Mouse (Mus musculus) ovary, adult 18-20 months (tissue): ENCODE results near the gene Slc9a3r1.

Experiments
- DNase-seq: peaks from one replicate; pipeline ENCODE4 v3.0.0; 2022; ENCODE audit warnings: low spot score, mixed read lengths

Gene Slc9a3r1

DNA sequence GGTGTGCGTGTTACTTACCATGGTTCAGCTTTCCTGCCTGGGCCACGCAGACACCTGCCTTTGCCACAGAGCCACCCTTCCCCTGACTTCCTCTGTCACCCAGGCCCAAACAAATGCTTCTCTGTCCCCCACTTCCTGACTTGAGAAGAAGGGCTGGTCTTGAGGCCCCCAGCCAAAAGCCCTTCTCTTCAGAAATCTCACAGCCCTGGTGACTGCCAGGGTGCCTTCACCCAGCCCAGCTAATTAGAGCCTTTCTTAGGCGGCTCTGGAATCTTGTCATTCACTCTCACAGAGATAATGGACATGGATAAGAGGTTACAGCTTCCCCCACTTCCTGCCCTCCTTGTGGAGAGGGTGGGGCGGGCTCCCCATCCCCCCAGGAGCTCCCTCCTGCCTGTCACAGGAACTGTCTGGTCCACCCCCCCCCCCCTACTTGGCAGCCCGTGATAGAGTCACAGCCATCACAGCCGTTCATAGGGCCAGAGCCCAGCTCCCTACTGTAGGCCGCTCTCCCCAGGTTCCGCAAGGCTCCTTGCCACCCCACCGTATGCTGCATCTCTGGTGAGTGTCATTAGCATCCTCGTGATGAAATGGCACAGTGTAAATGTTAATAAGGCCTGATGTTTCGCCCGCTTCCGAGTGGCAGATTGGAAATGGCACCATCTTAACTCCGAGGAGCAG, 63.8 kb downstream of the Slc9a3r1 start:
- no peak for DNase-seq

DNA sequence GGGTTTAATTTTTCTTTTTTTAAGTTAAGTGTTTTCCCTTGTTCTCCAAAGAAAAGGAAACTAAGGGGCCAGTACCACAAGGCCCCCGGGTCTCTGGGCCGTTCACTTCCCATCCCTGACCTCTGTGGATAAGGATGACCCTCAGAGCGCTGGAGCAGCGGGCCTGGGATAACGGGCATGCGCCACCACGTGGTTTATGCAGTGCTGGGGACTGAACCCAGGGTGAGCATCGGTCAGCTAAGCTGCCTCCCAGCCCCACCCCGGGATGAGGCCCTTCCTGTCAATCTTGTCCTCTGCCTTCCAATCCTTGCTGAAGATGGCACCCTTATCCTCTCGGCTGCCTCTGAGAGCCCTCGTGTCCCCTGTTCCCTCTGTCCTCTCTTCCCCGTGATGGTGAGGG, 64.5 kb downstream of the Slc9a3r1 start:
- no peak for DNase-seq

DNA sequence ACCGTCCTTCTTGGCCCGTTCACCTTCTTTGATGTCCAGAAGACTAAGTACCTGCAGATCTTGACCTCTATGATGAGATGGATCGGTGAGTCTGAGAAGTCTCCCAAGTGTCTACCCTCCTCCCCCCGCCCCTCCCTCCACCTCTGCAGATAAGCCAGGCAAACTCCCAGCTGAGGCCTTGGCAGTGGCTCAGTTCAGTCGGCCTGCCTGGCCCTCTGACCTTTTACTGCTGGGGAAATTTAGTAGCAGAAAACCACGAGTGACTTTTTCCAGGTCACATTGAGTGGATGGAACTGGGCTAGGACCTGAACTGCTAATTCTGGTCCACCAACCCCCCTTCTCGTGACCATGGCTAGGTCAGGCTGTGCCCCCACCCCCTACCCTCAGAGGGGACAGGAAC, 65.3 kb downstream of the Slc9a3r1 start:
- DNase-seq, result no peak

DNA sequence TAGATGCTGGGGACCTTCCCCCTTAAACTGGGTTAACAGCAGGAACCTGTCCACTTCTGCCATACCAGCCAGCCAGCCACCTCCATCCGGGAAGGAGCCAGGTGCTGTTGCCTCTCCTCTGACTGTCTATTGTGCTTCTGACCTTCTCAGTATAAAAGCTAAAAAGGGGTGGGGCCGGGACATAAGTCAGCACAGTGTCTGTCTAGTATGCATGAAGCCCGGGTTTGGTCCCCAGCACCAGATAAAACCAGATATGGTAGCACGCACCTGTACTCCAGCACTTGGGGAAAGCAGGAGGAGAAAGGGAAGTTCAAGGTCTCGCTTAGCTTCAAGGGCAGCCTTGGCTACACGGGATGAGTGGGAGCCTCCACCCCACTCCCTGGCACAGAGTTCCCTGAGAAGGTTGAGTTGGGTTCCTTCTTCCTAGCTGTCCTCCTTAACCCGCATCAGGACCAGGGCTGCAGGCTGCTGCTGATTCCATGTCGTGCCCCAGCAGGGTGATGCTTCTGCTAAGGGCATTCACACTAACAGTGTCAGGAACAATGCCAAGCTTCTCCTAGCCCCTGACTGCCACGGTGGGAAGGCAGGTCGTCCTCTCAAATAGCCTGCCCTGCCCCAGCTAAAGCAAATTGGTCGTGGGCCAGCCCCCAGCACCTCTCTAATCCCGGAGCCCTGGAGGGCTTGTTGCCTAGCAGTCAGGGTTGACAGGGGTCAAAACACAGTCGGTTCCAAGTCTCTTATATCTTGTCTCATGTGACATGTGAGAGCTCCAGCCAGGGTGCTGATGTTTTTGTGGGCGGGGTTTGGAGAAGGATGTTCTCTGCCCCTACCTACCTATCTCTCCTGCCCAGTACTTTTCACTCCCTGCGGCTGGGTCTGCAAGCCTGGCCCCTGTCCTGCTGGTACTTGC, 66.1 kb downstream of the Slc9a3r1 start:
- DNase-seq, result no peak
